Mouse (Mus musculus): ENCODE results near the gene Btbd35f5. TPM values are rescaled to one million over a fixed set of nuclear protein-coding genes. Genes with fewer than 3 reads are reported as not detected.
"Not testable (repeated sequence)": the region's sequence is repeated elsewhere in the genome, so short reads cannot be mapped to it uniquely, and the experiment has no call there.

Gene Btbd35f5
- polyA plus RNA-seq (2012; rRNA removed) (not detected in 2 replicates), polyA plus RNA-seq (2014; fragmentation: Nextera tagmentation; extraction: Ambion mirVana) (not detected in 2 replicates)

DNA sequence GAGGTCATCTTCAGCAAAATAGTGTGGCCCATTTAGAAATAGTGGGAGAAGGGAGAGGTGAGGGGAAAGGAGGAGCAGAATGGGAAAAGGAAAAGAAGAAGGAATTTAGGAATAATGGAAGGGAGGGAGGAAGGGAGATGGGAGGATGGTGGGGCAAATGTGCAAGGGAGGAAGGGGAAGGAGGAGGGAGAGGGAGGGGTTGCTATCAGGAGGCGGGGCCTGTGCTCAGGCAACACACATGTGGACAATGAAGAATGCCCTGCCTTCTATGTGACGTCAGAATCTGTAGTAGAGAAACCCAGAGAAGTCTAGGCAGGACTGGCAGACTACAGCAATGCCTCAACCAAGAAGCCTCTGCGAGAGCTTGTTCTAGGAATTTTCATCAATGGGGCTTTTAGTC is at the start of gene Btbd35f5:
Gene Btbd35f5 (plus strand): TSS at position 301 of the 400 bp plus-strand sequence.
- DNase-seq (ENCODE audit: low spot score); ATAC-seq (ENCODE audit: low FRiP score, low read depth); H3K4me1 ChIP-seq (ENCODE audit: control insufficient read depth, insufficient read depth, low read length); H3K4me2 ChIP-seq (replicated peaks; ENCODE audit: low read depth, low read length, severe bottlenecking); H3K4me3 ChIP-seq (replicated peaks; ENCODE audit: low read length); H3K9me3 ChIP-seq (ENCODE audit: control insufficient read depth, low read length); H3K27me3 ChIP-seq (ENCODE audit: control insufficient read depth, insufficient read depth, low read length); H3K27ac ChIP-seq (replicated peaks; ENCODE audit: low read depth, low read length); H3K9ac ChIP-seq (ENCODE audit: low read depth, low read length, severe bottlenecking); H3K36me3 ChIP-seq (ENCODE audit: control insufficient read depth, insufficient read depth, low read length): not testable (repeated sequence)
- WGBS: no CpG with 5 or more reads among the region's 3 CpGs

- not testable (repeated sequence) for H3K9ac ChIP-seq (ENCODE audit: low read depth, low read length, severe bottlenecking); H3K9me3 ChIP-seq (ENCODE audit: control insufficient read depth, low read length); H3K27me3 ChIP-seq (ENCODE audit: control insufficient read depth, insufficient read depth, low read length); H3K36me3 ChIP-seq (ENCODE audit: control insufficient read depth, insufficient read depth, low read length); H3K4me1 ChIP-seq (ENCODE audit: control insufficient read depth, insufficient read depth, low read length); H3K4me2 ChIP-seq (replicated peaks; ENCODE audit: low read depth, low read length, severe bottlenecking); DNase-seq (ENCODE audit: low spot score); H3K4me3 ChIP-seq (replicated peaks; ENCODE audit: low read length); H3K27ac ChIP-seq (replicated peaks; ENCODE audit: low read depth, low read length); ATAC-seq (ENCODE audit: low FRiP score, low read depth)
- WGBS: no CpG with 5 or more reads among the region's 1 CpGs
Observed at GRCm38 (mm10) chrX:32941468-32941867, 32.2 kb upstream of the Btbd35f5 start, which contains the start of gene Gm21789. Gene Gm21789 (plus strand): TSS chrX:32941768.

Other genes starting within 250 kb of the Btbd35f5 start
- not detected in 2 replicates for gene Btbd35f21, start 247.8 kb upstream of the Btbd35f5 start, polyA plus RNA-seq (2012; rRNA removed)
- gene Btbd35f21, start 247.8 kb upstream of the Btbd35f5 start, polyA plus RNA-seq (2014; fragmentation: Nextera tagmentation; extraction: Ambion mirVana): not detected in 2 replicates
- gene Btbd35f30, start 79.3 kb upstream of the Btbd35f5 start, polyA plus RNA-seq (2012; rRNA removed): not detected in 2 replicates
- gene Btbd35f30, start 79.3 kb upstream of the Btbd35f5 start, polyA plus RNA-seq (2014; fragmentation: Nextera tagmentation; extraction: Ambion mirVana): not detected in 2 replicates
- not detected in 2 replicates for gene Gm21789, start 32.1 kb upstream of the Btbd35f5 start, polyA plus RNA-seq (2012; rRNA removed)
- not detected in 2 replicates for gene Gm21789, start 32.1 kb upstream of the Btbd35f5 start, polyA plus RNA-seq (2014; fragmentation: Nextera tagmentation; extraction: Ambion mirVana)

All from limb, embryonic 14.5 days (tissue).